Mouse (Mus musculus) neutrophil, adult 5-6 weeks (primary cell): ENCODE measurements around the gene Mafb. TPM values are rescaled to one million over a fixed set of nuclear protein-coding genes. Genes with fewer than 3 reads are reported as not detected.

Source experiments
- ATAC-seq: fragments of 151-379, 151-347 bp; 2 replicates; pipeline ENCODE4 v1.8.0; 2017; ENCODE audit warnings: mild to moderate bottlenecking, moderate TSS enrichment; ENCODE audit not compliant: insufficient number of reproducible peaks, poor library complexity, low FRiP score, severe bottlenecking; ENCODE audit errors: extremely low read depth
- total RNA-seq: library from RNA; stranded (forward); fragments of 200-1000 nt; gene quantifications from 2 replicates; pipeline ENCODE4 v1.2.3, GENCODE M21; 2017

Gene Mafb
- total RNA-seq = 0.81 and 1.4 TPM in 2 replicates

DNA sequence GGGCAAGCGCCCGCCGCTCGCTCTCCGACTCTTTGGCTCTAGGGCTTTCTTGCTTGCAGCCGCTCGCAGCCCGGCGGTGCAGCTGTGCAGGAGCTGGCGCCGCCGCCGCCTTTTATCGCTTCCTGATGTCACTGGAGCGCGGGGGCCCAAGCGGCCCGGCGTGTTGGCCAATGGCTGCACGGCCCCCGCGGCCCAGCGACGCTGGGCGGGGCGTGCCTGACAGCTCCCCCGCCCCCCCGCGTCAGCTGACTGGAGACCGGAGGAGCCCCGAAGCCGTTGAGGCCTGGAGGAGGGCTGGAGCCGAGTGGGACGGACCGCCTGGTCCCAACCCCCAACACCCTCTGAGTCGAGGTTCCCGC lies at the start of gene Mafb:
Gene Mafb, minus strand, starts transcription at position 86 of the 359 bp plus-strand sequence.
- ATAC-seq = no peak

DNA sequence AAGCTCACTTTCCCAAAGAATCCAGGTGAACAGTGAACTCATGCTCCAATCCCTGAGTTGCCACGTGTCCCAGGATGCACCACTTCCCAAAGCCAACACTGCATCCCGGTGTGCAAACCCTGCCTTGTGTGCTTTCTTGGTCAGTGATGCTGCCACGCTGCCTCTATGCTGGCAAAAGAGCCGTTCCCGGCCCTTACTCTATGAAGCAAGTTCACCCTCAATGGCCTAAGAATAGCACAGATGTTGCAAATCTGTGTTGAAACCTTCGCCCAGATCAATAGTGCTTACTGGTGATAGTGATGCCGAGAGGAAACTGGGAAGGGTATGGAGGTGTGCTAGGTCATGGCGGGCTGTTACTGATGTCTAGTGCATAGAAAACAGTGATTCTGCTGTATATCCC lies 48.3 kb upstream of the Mafb start:
- no peak for ATAC-seq

DNA sequence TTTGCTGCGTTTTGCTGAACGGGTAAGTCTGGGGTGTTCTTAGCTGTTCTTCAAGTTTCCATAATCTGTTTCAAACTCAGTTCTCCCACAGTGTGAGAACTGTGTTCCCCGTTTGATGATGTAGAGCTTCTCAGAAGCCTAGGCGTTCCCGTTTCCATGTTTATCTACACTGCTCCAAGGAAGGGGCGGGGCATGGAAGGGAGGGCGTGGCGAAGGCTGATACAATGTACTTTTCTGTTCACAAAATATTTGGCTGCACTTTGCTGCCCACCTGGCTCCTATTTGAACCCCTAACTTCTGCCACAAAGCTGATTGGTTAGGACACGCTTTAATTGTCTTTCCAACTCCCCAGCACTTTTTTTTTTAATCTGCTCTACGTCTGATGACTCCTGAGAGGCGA lies 47.9 kb upstream of the Mafb start:
- ATAC-seq = no peak

DNA sequence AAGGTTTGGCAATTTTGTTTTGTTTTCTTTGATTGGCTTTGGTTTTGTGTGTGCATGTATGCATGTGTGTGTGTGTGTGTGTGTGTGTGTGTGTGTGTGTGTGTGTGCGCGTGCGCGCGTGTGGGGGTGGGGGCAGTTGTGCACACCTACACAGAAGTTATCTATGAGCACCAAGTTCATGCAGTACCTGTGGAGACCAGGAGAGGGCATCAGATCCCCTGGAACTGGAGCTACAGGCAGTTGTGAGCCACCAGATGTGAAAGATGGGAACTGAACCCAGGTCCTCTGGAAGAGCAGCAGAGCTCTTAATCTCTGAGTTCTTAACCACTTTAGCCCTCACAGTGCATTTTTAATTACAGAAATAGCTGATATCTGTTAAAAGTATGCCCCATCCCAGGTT lies 47.1 kb upstream of the Mafb start:
- no peak for ATAC-seq

DNA sequence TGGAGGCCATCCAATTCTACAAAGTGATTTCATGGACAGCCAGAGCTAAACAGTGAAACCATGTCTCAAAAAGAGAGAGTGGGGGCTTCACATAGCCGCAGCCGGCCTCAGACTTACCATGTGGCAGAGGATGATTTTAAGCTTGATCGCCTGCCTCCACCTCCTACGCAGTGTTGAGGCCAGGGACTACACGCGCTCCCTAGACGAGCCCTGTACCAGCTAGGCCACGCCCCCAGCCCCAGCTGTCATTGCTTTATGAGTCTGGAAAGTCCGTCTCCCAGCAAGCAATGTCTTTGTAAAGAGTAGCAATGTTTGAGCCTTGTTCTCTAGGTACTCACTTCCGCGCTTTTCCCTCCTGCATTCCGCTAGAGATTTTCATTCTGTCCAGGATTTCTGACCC lies 46.2 kb upstream of the Mafb start:
- no peak for ATAC-seq

DNA sequence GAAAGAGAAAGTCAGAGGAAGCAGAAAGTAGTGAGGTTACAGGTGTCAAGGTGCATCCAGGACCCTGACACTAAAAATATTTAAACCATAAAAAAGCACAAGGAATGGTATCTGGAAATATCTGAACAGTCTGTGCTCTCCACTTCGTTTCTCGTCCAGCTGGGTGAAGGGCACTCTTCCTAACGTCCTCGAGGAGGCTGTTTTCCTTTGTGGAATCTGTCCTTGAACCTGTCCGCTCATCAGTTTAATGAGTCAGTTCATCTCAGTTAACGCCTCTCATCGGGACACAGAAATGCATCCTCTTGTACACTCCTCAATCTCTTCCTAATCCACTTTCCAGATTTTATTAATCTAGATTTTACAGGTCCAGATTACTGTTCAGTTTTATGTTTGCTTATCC lies 44.6 kb upstream of the Mafb start:
- ATAC-seq = no peak

DNA sequence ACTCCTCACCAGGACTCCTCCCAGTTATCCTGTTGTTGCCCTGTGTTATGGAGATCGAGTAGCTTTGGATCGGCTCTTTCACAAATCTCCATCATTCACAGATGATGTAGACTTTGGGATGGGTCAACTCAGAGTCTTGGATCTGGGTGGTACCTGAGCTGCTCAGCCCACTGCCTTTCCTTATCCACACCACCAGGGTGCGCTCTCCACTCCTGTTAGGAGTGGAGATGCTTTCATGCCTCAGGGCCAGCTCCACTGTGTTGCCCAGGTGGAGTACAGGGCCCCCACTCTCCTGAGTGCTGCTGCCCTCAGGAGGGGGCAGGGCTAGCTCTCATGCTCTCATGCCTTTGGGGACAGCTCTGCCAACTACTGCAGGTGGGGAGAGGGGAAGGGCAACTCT lies 40.9 kb upstream of the Mafb start:
- ATAC-seq = no peak

DNA sequence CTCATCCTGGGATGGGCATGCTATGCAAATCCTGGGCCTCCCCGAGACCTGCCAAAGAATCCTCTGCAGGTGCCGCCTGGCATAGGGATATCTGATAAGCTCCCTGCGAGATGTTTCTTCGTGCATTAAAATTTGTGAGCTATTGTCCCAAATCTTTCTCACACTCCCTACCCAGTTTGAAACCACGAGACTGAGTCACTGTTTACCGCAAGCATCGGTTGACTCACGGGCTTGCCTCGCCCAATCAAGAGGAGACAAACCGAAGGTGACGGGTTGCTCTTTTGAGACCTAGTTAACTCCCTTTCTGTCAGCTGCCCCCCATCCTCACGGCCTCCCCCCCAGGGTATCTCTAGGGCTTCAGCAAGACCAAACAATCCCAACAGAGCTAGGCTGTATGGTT lies 30.9 kb upstream of the Mafb start:
- ATAC-seq = no peak

DNA sequence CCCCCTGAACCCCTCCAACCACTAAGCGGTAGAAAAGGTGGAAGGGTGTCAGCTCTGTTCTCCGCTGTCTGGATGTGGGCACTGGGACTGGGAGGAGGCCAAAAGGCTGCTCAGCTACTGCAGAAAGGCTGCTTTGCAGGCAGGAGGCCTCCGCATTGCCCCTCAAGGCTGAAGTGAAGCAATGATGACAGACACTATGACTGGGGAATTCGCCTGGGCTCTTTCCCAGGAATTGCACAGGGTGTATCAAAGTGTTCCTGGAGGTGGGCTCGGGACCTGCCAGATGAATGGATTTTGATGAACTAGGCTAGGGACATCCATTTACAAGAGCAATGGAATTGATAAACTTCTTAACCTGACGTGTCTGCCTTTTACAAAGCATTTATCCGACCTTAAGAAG lies 27.9 kb upstream of the Mafb start:
- ATAC-seq = no peak

DNA sequence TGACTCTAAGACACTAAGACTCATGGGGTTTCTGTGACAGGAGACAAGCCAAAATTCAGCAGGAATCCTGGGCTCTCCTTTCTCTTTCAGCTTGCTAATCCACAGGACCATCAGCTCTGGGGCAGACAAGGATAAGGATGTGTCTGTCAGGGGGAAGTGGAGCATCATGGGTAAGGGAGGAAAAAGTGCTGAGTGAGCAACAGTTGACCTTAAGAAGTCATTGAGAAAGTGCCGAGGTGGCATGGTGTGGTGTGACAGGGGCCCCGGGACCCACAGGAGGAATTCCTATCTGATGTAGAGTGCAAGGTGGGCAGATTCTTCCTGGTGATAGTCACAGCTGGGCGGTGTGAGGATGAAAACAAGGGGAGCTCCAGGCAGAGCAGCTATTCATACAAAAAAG lies 25.8 kb upstream of the Mafb start:
- ATAC-seq = no peak

DNA sequence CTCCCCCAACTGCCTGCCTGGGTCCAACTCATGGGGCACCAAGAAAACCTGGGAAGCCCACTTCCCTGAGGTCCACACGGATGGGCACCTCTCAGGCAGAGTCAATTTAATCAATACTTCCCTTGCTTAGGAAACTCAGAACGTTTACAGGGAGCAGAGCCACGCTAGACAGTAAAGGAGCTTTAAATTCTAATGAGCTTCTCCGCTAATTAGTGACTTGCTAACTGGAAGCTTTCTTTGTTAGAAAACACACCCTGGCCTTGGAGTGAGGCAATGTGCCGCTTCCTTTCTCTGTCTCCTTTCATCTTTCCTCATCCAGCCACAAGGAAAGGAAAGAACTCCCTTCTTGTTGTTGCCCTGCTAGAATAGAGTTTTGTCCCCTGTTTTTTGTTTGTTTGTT lies 21.7 kb upstream of the Mafb start:
- no peak for ATAC-seq

DNA sequence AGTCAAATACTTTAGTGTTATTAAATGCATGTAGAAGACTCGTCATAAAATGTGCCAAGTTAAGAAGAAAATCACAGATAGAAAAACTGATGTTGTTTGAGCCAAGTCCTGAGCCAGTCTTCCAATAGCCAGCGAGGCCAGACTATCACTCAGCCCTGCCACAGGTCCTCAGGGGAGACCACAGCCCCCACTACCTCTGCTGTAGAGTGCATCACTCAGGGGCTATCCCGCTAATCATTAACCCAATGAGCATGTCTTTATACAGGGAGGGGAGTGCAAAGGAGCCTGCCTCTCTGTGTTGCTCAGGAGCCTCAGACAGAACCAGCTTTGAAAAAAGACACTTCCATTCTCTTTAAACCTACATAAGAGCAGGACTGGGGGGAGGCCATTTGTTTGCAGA lies 16.6 kb upstream of the Mafb start:
- ATAC-seq = no peak

DNA sequence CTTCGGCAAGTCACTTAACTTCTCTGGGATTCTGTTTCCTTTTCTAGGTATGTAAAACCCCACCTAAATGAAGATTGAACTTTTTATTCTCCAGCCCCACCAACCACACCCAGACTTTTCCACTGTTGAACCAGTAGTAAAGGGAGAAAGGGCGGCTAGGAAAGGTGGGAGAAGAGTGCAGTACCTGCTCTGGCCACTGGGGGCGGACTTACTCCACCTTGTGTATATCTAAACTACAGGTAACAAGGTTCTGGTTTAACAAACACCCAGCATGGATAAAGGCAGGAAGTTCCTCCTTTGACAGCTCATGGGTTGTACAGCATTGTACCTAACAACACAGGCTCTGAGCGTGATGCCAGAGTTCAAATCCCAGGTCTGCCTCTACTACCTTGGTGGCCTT lies 11.4 kb upstream of the Mafb start:
- ATAC-seq = no peak

DNA sequence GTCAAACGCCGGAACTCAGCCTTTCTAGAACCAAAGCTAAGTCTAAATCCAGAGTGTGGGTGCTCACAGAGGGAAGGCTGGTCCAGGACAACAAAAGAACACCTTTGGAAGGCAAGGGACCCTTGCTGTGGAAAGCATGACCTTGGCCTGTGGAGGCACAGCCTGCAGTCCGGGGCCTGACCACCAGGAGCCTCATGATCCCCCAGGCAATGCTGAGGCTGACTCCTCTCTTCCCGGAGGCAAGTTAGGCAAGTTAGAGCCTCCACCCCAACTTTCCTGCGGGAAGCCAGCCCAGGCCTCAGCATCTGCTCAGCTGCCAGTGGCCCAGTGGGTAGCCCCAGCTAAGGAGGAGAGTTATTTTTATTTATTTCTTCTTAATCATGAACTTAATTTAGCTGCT lies 9.4 kb upstream of the Mafb start:
- ATAC-seq = no peak

DNA sequence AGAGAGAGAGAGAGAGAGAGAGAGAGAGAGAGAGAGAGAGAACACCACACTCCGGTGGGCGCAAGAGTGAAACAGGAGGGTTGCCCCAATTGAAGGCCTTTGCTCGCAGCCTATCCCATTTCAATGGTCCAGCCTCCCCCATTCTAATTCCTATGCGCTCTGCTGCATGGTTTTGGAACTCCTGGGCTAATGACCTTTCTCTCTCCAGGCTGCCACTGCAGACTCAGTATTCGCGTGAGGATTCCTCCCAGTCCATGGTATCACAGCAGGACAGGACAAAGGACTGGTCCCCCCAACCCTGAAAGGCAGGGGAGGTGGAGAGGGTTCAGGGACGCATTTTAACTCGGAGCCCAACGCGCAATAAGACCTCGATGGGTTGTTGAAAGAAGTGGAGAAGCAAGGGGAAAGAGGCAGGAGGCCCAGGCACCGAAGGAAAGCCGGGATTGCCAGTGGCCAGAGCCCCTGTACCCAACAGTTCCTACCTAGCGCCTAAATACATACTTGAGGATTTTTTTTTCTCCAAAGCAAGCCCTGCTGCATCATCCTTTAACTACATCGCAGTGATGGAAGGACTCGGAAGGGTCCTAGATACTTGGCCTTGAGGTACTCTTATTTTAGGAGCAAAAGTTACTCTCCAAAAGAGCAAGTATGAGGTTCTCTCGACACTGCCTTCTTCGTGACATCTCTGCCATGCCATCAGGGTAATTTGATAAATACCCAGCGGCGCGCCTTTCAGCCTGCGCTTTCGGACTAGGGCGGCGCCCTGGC lies 3.0 kb upstream of the Mafb start:
- no peak for ATAC-seq

DNA sequence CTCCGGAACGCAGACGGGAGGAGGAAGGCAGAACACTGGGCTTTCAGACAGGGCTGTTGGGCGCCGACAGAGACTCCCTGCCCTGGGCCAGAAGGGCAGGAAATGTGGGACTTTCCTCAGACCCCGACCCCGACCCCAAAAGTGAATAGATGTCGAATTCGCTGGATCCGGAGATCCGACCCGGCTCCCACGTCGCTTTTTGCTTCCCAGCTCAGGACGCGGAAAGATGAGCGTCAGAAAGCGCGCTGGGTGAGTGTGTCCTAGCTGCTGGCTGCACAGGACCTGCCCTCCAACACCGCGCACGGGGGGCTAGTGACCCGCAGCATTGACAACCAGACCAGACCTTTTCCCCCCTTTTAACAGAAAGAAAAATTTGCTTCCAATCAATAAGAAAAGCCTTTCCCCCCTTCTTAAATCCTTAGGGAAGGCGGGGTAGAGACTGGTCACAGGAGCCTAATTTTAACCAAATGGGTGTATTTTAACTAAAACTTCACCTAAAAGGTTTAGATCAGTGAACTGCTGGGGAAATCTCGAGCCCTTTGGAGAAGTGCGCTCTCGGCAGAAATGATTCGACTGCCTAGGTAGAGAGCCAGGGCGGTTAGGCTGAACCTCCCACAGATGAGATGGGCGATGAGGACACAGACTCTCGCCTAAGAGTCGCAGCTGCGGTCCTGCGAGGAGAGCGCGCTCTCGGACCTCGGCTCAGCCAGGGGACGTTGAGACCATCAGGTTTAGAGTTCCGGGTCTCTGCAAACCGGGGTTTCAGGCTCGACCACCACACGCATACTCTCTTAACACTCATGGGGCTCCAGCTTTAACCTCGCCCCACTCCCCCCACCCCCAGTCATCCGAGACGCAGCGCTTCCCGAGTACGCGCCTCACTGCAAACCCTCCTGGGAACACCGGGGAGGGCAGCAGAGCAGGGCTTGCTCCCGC lies 1.8 kb upstream of the Mafb start:
- ATAC-seq = no peak

DNA sequence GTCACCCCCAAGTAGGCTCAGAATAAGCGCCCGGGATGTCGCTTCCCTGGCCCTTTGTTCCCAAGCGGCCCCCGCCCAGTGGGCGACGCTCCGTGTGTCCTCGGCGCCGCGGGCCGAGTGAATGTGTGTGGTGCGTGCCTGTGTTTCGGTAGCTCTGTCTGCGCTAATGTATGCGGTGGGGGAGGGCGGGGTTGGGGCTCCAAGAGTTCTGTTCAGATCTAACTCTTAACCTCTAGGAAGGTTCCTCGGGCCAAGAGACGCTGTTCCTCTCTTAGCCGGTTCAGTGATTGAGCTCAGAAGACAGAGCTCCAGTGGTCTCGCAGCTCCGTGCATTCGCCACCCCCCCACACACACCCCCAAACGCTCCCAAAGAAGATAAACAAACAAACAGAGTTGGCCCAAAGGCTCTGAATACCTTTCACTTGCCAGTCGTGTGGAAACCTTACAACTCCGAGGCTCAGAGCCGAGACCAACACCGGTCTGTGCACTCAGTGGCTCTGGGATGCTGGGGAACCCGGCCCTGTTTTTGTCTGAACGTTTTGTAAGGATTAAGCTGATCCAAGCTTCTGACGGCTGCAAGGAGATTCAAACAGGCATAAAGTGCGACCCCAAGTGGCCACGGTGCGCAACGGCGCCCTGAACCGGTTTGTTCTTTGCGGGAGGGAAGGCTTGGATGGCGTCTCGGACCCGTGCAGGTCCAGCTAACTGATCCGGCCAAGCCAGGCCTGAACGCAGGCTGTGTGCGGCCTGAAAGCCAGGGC lies 763 bp upstream of the Mafb start:
- no peak for ATAC-seq

DNA sequence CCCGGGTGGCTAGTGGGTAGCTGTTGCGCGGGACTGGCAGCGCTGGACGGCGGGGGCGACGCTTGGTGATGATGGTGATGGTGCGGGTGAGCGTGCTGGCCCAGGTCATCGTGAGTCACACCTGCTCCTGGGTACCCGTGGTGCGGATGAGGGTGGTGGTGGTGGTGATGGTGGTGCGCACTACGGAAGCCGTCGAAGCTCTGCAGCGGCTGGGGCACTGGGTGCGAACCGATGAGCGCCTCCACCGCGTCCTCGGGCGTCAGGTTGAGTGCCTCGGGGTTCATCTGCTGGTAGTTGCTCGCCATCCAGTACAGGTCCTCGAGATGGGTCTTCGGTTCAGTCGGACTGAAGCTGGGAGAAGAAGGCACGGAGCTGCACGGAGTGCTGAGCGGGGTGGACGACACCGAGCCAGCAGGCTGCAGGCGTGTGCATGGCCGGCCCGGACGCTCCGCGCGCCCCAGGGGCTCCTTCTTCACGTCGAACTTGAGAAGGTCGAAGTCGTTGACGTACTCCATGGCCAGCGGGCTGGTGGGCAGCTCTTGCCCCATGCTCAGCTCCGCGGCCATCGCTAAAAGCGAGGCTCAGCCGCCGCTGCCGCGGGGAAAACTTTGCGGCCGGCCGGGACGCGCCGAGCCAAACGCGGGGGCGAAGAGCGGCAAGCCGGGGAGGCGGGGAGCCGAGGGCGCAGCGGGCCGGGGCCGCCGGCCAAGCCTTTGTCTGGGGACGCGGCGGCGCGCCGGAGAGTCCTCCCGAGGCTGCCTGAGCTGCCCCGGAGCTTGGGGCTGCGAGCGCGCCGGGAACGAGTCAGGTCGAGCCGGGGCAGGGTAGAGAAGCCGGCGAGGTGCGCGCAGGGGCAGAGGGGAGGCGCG lies 520 bp downstream of the Mafb start:
- no peak for ATAC-seq
